Mouse (Mus musculus) bone marrow macrophage, adult 2 months (primary cell): Measurements from ENCODE around the gene Ube4a. TPM values are rescaled to one million over a fixed set of nuclear protein-coding genes. Genes with fewer than 3 reads are reported as not detected.

Experiments used
- H3K27ac ChIP-seq: 2 replicates; pipeline ENCODE4 v1.5.1; 2012; ENCODE audit warnings: low read depth, low read length; ENCODE audit not compliant: insufficient read depth
- H3K4me1 ChIP-seq: 2 replicates; pipeline ENCODE4 v1.6.1; 2012; ENCODE audit warnings: low read length; ENCODE audit not compliant: control insufficient read depth, insufficient read depth
- H3K4me3 ChIP-seq: 2 replicates; pipeline ENCODE4 v1.5.1; 2012; ENCODE audit warnings: mild to moderate bottlenecking, low read length, moderate library complexity; ENCODE audit not compliant: insufficient read depth
- CTCF ChIP-seq: IDR thresholded peaks from 2 replicates; pipeline ENCODE4 v1.5.1; 2012; ENCODE audit warnings: low read depth, mild to moderate bottlenecking, low read length, moderate library complexity
- POLR2A ChIP-seq: IDR thresholded peaks from 2 replicates; pipeline ENCODE4 v1.6.1; 2012; ENCODE audit warnings: mild to moderate bottlenecking, low read depth, low read length, borderline replicate concordance
- polyA plus RNA-seq: library from polyadenylated mRNA; stranded (reverse); fragments of >200 nt; gene quantifications from 2 replicates; pipeline ENCODE4 v1.2.4, GENCODE M21; 2012; ENCODE audit not compliant: missing spikeins, insufficient read depth, insufficient read length

The Ube4a gene
- polyA plus RNA-seq, 1 experiment = 48.0 TPM

DNA sequence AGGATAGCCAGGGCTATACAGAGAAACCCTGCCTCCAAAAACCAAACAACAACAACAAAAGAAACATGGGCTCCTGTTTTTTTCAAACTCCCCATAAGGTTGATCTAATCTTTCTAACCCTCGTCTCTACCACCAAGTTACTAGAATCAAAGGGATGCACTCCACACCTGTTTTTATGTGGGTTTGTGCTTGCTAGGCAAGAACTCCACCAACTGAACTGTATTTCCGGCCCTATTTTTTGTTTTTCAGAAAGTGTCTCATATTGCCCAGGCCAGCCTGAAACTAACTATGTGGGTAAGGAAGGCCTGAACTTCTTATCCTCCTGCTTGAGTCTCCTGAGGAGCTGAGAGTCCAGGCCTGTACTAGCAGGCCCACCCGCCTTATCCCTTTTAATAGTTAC is 11.0 kb downstream of the Ube4a start:
- TF ChIP-seq CTCF (no peak), POLR2A (no peak)
- Histone ChIP-seq H3K4me1 (0 out of 2 replicates have a peak, but pooled peaks cover 2% of the 10 kb centered on the region), H3K4me3 (no peak overlapping the region), H3K27ac (no peak overlapping the region)

DNA sequence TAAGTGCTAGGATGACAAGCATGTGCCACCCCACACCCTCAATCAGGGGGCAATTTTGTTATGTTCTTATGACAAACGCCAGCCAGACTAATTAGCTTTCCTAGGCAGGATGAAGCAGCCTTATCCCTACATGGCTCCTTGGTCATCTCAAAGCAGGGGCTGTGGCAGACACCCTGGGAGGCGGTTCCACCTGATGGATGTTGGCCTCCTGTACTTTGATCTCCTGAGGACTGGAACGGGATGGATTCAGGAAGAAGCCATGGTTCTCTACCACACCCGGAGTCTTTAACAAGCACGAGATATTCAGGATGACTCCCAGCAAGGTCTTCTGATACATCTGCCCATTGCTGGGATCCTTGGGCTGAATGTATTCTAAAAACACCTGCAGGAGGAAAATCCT is 17.6 kb downstream of the Ube4a start:
- Histone ChIP-seq H3K4me1 (no peaks in the 10 kb centered on the region), H3K27ac (no peak overlapping the region), H3K4me3 (no peak overlapping the region)
- TF ChIP-seq CTCF (no peak), POLR2A (no peak)

DNA sequence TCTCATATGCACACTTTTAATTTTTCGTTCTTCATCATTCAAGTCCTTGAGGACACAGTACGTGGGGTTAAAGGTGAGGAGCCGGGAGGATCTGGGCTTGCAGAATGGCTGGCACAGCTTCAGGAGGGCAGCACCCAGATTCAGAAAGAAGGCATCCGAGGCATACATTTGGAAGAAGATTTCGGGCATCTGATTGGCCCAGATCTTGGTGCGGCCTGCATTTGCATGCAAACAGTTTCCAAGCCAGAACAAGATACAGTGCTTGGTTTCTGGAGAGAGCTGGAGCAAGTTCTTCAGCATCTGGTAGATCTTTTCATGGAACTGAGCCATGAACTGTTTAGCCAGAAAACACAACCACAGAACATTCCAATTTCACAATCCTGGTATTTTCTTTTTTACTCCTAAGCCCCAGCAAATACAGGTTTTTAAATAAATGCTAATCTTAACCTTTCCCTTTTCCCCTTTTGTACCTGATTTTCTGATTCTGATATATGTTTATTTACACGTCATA is 19.2 kb downstream of the Ube4a start:
- no peaks in the 10 kb centered on the region for H3K4me1 ChIP-seq
- H3K4me3 ChIP-seq = no peak overlapping the region
- H3K27ac ChIP-seq = no peak overlapping the region
- TF ChIP-seq CTCF = no peak
- TF ChIP-seq POLR2A = no peak

DNA sequence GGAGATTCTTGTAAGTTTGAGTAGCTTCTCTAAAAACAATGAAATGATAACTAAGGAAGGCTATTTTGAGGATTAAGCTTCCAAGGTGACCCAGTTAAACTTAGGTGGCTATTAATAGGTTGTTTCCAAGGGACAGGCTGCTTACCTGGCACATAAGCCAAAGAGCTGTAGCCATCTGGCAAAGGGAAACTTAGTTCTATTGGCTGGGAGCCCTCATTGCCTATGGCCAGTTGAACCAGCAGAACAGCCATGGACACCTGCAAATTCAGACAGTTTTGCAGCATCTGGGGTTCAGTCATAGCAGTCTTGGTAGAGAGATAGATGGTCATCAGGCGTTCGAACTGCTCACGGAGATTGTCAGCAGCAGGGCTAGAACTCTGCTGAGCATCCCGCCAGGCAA is 23.0 kb downstream of the Ube4a start:
- no peak for TF ChIP-seq CTCF
- no peak overlapping the region for H3K4me3 ChIP-seq
- H3K27ac ChIP-seq = no peak overlapping the region
- peaks cover 8% of the 10 kb centered on the region for H3K4me1 ChIP-seq

- no peak overlapping the region for H3K4me3 ChIP-seq
- peaks cover 8% of the 10 kb centered on the region for H3K4me1 ChIP-seq
- TF ChIP-seq CTCF (no peak), POLR2A (no peak)
- no peak overlapping the region for H3K27ac ChIP-seq
Observed at GRCm38 (mm10) chr9:44941756-44942155, 23.6 kb downstream of the Ube4a start.

- peak overlapping the region; percentile 92 for H3K4me3 ChIP-seq
- 0 out of 2 replicates have a peak, but pooled peaks cover 7% of the 10 kb centered on the region for H3K4me1 ChIP-seq
- TF ChIP-seq CTCF = no peak
- TF ChIP-seq POLR2A = no peak
- H3K27ac ChIP-seq = peak overlapping the region; percentile 91
Observed at GRCm38 (mm10) chr9:44921543-44921942, 43.9 kb downstream of the Ube4a start.

GRCm38 (mm10) chr9:44921123-44921468 is 44.3 kb downstream of the Ube4a start:
- H3K4me1 ChIP-seq = 0 out of 2 replicates have a peak, but pooled peaks cover 7% of the 10 kb centered on the region
- peak overlapping the region; percentile 92 for H3K4me3 ChIP-seq
- H3K27ac ChIP-seq = peak overlapping the region; percentile 91
- TF ChIP-seq CTCF (no peak), POLR2A (no peak)

DNA sequence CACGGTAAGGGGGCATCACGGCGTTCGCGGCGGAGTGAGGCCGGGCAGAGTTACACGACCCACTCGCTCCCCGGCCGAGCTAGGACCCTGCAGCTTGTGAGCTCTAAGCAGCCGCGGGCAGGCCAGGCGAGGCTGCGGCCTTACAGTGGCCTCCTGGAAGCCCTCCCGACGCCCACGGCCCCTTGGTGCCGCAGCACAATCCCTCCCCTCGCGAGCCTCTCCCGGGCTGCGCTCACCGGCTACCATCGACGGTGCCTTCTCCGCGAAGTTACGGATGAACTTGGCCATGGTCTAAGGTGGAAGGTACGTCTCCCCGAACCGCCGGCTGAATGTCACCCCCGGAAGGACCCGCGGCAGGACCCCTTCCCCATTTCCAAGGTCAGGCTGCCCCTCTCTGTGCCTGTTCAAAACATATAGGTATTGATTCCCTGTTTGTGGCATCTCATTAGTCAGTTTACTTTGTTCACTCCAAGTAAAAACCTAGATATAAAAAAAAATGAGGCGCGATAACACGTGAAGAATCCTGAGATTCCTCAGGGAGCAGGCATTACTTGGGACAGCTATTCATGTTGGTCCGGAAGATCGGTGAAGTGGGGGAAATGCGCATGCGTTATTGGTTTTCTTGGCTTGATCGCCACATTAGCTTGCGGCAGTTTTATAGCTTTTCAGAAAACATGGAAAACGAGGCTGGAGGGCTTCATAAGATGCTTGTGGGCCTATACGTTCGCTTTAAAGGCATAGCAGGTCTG is 44.9 kb downstream of the Ube4a start, which contains the start of gene Atp5l:
Gene Atp5l (minus strand): TSS at position 369 of the 749 bp plus-strand sequence.
- 0 out of 2 replicates have a peak, but pooled peaks cover 7% of the 10 kb centered on the region for H3K4me1 ChIP-seq
- peak within 1 kb of the TSS; percentile 92 for H3K4me3 ChIP-seq
- no peak for TF ChIP-seq CTCF
- TF ChIP-seq POLR2A = no peak
- peak within 1 kb of the TSS; percentile 91 for H3K27ac ChIP-seq

GRCm38 (mm10) chr9:44919606-44920005 is 45.8 kb downstream of the Ube4a start:
- Histone ChIP-seq H3K4me3 (peak overlapping the region; percentile 92), H3K27ac (no peak overlapping the region), H3K4me1 (peaks cover 12% of the 10 kb centered on the region; the same call in 1 of the 2 replicates)
- TF ChIP-seq CTCF = no peak
- TF ChIP-seq POLR2A = no peak

GRCm38 (mm10) chr9:44916196-44916595 is 49.2 kb downstream of the Ube4a start:
- TF ChIP-seq POLR2A (no peak), CTCF (no peak)
- no peak overlapping the region for H3K27ac ChIP-seq
- peaks cover 6% of the 10 kb centered on the region; the same call in 1 of the 2 replicates for H3K4me1 ChIP-seq
- H3K4me3 ChIP-seq = no peak overlapping the region

DNA sequence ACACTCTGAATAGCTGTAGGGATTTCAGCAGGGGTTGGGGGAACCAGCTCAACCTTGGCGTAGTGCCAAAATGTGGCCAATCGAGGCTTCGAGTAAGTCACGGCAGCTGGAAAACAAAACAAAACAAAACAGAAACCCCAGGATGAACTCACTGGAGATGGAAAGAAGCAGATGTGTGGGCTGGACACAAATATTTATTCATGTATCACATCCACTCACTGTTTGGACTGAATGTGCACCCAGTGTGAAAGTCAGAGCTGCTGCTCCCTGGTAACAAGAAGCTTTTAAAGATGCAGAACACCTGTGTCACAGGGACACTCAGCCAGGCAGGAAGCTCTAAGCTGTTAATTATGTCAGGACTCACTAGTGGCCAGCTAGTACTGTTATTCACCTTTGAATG is 50.7 kb downstream of the Ube4a start:
- TF ChIP-seq POLR2A (no peak), CTCF (no peak)

More for the DNA sequence above, 50.7 kb downstream of the Ube4a start:
- Histone ChIP-seq H3K4me1 (peaks cover 6% of the 10 kb centered on the region; the same call in 1 of the 2 replicates), H3K4me3 (no peak overlapping the region), H3K27ac (no peak overlapping the region)
